Mouse (Mus musculus): ENCODE results near the gene Rxrb. TPM values are rescaled to one million over a fixed set of nuclear protein-coding genes. Genes with fewer than 3 reads are reported as not detected.
A peak's percentile ranks its signal among the peaks of the same experiment; 100 is the strongest.

Rxrb gene
- total RNA-seq, 4 experiments from 2014 or later = 54.8 to 70.9 (median 62.7) TPM

- no peak for DNase-seq
These were observed 25.6 kb downstream of the Rxrb start for GRCm38 (mm10) chr17:34057224-34057623.

DNA sequence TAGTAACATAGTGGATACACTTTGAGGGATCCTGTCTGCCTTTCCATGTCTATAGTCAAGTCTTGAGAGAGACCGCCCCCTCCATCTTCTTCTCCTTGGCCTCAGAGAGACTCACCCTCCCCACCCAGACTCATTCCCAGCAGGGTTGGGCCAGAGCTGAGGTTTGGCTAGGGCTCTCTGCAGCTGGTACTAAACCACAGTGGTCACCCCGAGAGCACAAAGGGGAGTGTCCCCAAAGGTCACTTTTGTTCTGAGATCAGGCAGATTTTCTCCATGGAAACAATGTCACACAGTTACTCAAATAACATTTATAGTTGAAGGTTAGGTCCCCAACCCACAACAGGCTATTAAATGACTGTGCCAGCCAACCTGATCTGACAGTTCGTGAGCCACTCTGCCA lies 37.3 kb downstream of the Rxrb start:
- DNase-seq = no peak

- DNase-seq = no peak
These were observed 40.5 kb downstream of the Rxrb start for GRCm38 (mm10) chr17:34072091-34072490.

- DNase-seq = peak; percentile 40
These were observed 43.7 kb downstream of the Rxrb start for GRCm38 (mm10) chr17:34075271-34075670.

- DNase-seq = peak; percentile 34
These were observed 45.9 kb downstream of the Rxrb start for GRCm38 (mm10) chr17:34077549-34077948.

DNA sequence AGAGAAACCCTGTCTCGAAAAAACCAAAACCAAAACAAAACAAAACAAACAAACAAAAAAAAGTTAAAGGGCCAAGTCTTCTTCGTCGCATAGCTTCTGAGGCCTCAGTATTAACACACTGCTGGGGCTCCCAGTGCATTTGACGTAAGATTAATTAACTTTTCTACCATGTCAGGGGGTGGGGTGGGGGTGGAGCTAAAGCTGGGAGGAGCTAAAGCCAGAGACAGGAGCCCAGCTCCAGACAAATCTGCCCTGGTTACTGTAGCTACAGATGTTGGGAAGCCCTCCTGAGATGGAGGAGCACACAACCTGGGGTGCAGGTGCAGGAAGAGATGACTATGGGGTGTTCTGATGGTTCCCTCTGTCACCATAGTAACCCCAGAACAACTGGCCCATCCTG lies 46.5 kb downstream of the Rxrb start:
- DNase-seq = no peak

- no peak for DNase-seq
These were observed 47.4 kb downstream of the Rxrb start for GRCm38 (mm10) chr17:34079002-34079401.

- no peak for DNase-seq
These were observed 48.0 kb downstream of the Rxrb start for GRCm38 (mm10) chr17:34079621-34080020.

- DNase-seq = no peak
These were observed 51.5 kb downstream of the Rxrb start for GRCm38 (mm10) chr17:34083104-34083503.

DNA sequence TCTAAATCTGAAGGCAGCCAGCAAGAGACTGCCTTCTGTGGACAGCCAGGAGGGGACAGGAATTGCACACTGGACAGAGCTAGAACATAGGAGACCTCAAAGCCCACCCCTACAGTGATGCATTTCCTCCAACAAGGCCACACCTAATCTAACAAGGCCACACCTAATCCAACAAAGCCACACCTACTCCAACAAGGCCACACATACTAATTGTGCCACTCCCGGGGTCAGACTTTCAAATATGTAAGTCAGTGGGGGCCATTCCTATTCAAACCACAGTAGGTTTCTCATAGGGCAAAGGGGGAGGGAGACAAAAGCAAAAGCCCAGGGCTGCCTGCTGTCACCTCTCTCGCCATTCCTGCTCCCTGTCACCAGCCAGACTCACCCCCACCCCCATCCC lies 55.8 kb downstream of the Rxrb start:
- DNase-seq = no peak

Small RNAs within 50 kb of the gene (microRNA-seq; reads per million reads assigned to microRNA genes)
- gene Mir219a-1 = 0 to 0.18 reads per million in 2 experiments
- 0 reads per million in 2 experiments for gene Mir219c

Other genes starting within 250 kb of the Rxrb start
- gene Angptl4, start 250.0 kb upstream of the Rxrb start, total RNA-seq (2022) = 10 to 100 TPM; 37.2 to 78.4 (median 46.3) TPM
- 100 to 1,000 TPM in 3 of 4 experiments, 10 to 100 TPM in 1; 69.8 to 130 (median 111) TPM for gene Kank3, start 221.3 kb upstream of the Rxrb start, total RNA-seq (2022)
- 1,000 to 10,000 TPM; 1,538 to 1,820 (median 1,607) TPM for gene Rps28, start 207.2 kb upstream of the Rxrb start, total RNA-seq (2022)
- 100 to 1,000 TPM; 371 to 504 (median 430) TPM for gene Ndufa7, start 207.2 kb upstream of the Rxrb start, total RNA-seq (2022)
- 10 to 100 TPM; 29.5 to 63.3 (median 37.6) TPM for gene Cd320, start 188.7 kb upstream of the Rxrb start, total RNA-seq (2022)
- gene Gm7029, start 158.0 kb upstream of the Rxrb start, total RNA-seq (2022) = not detected
- 1 to 10 TPM; 1.7 to 3.2 (median 2.6) TPM for gene Kifc1, start 141.2 kb upstream of the Rxrb start, total RNA-seq (2022)
- not detected for gene Platr17, start 126.7 kb upstream of the Rxrb start, total RNA-seq (2022)
- 10 to 100 TPM; 30.2 to 36.2 (median 33.8) TPM for gene Daxx, start 122.4 kb upstream of the Rxrb start, total RNA-seq (2022)
- gene Tapbp, start 115.9 kb upstream of the Rxrb start, total RNA-seq (2022) = 100 to 1,000 TPM; 195 to 259 (median 213) TPM
- gene Zbtb22, start 115.9 kb upstream of the Rxrb start, total RNA-seq (2022) = 10 to 100 TPM; 35.3 to 39.7 (median 37.5) TPM
- gene Rgl2, start 102.3 kb upstream of the Rxrb start, total RNA-seq (2022) = 10 to 100 TPM; 42.1 to 76.2 (median 60.1) TPM
- gene Pfdn6, start 91.5 kb upstream of the Rxrb start, total RNA-seq (2022) = 100 to 1,000 TPM in 1 of 4 experiments, 10 to 100 TPM in 3; 74.1 to 119 (median 79.6) TPM
- 10 to 100 TPM; 30.0 to 43.8 (median 35.1) TPM for gene Wdr46, start 91.2 kb upstream of the Rxrb start, total RNA-seq (2022)
- gene B3galt4, start 80.3 kb upstream of the Rxrb start, total RNA-seq (2022) = 1 to 10 TPM; 6.9 to 8.7 (median 7.6) TPM
- gene Vps52, start 76.0 kb upstream of the Rxrb start, total RNA-seq (2022) = 10 to 100 TPM; 58.6 to 83.5 (median 69.6) TPM
- gene Rps18, start 75.8 kb upstream of the Rxrb start, total RNA-seq (2022) = 100 to 1,000 TPM; 668 to 711 (median 693) TPM
- 100 to 1,000 TPM; 493 to 638 (median 583) TPM for gene H2-K1, start 31.5 kb upstream of the Rxrb start, total RNA-seq (2022)
- 10 to 100 TPM; 42.7 to 84.4 (median 60.7) TPM for gene Ring1, start 7.1 kb upstream of the Rxrb start, total RNA-seq (2022)
- 100 to 1,000 TPM; 249 to 289 (median 271) TPM for gene H2-Ke6, start 3.8 kb upstream of the Rxrb start, total RNA-seq (2022)
- gene Slc39a7, start 130 bp upstream of the Rxrb start, total RNA-seq (2022) = 100 to 1,000 TPM; 176 to 248 (median 200) TPM
- gene Col11a2, start 7.6 kb downstream of the Rxrb start, total RNA-seq (2022) = 1 to 10 TPM in 3 of 4 experiments, under 1 TPM in 1; 0.55 to 1.7 (median 1.4) TPM
- 1 to 10 TPM in 1 of 4 experiments, under 1 TPM in 3; 0.24 to 1.1 (median 0.64) TPM for gene H2-Oa, start 60.5 kb downstream of the Rxrb start, total RNA-seq (2022)
- 10 to 100 TPM; 12.2 to 24.6 (median 21.1) TPM for gene H2-DMa, start 87.7 kb downstream of the Rxrb start, total RNA-seq (2022)
- gene Brd2, start 90.8 kb downstream of the Rxrb start, total RNA-seq (2022) = 100 to 1,000 TPM; 185 to 240 (median 215) TPM
- gene H2-DMb2, start 111.5 kb downstream of the Rxrb start, total RNA-seq (2022) = 1 to 10 TPM; 2.0 to 4.5 (median 4.0) TPM
- 10 to 100 TPM in 2 of 4 experiments, 1 to 10 TPM in 2; 5.2 to 11.5 (median 10.5) TPM for gene H2-DMb1, start 121.3 kb downstream of the Rxrb start, total RNA-seq (2022)
- 10 to 100 TPM; 19.5 to 22.2 (median 21.3) TPM for gene Tap1, start 155.7 kb downstream of the Rxrb start, total RNA-seq (2022)
- 10 to 100 TPM; 16.7 to 30.6 (median 25.5) TPM for gene Psmb9, start 156.0 kb downstream of the Rxrb start, total RNA-seq (2022)
- 10 to 100 TPM; 30.4 to 41.2 (median 36.4) TPM for gene Psmb8, start 165.9 kb downstream of the Rxrb start, total RNA-seq (2022)
- gene Tap2, start 171.7 kb downstream of the Rxrb start, total RNA-seq (2022) = 10 to 100 TPM; 53.9 to 71.1 (median 67.2) TPM
- 1 to 10 TPM; 1.3 to 1.8 (median 1.5) TPM for gene H2-Ob, start 207.1 kb downstream of the Rxrb start, total RNA-seq (2022)
- 100 to 1,000 TPM in 3 of 4 experiments, 10 to 100 TPM in 1; 62.4 to 146 (median 115) TPM for gene H2-Ab1, start 225.9 kb downstream of the Rxrb start, total RNA-seq (2022)

Measured in adrenal gland, adult 8-10 months (tissue).